Mouse (Mus musculus) forebrain, embryonic 10.5 days (tissue): ENCODE measurements around the gene Plpp4. TPM values are rescaled to one million over a fixed set of nuclear protein-coding genes. Genes with fewer than 3 reads are reported as not detected.

Source experiments
- DNase-seq: peaks from one replicate; pipeline ENCODE4 v3.0.0-alpha.2; 2017; ENCODE audit warnings: low spot score; ENCODE audit errors: extremely low spot score
- H3K27ac ChIP-seq: fragments of 300-500 bp; sonication (generic); 2 replicates; pipeline ENCODE4 v1.5.1; 2016; ENCODE audit warnings: mild to moderate bottlenecking
- H3K27me3 ChIP-seq: fragments of 300-500 bp; sonication (generic); 2 replicates; pipeline ENCODE4 v1.6.1; 2016; ENCODE audit warnings: mild to moderate bottlenecking; ENCODE audit not compliant: poor library complexity, severe bottlenecking
- H3K36me3 ChIP-seq: fragments of 300-500 bp; sonication (generic); replicated peaks from 2 replicates; pipeline ENCODE4 v1.6.1; 2016; ENCODE audit warnings: mild to moderate bottlenecking, moderate library complexity
- H3K4me1 ChIP-seq: fragments of 300-500 bp; sonication (generic); 2 replicates; pipeline ENCODE4 v1.6.1; 2016
- H3K4me3 ChIP-seq: fragments of 300-500 bp; sonication (generic); 2 replicates; pipeline ENCODE4 v1.5.1; 2016; ENCODE audit warnings: mild to moderate bottlenecking, moderate library complexity
- H3K9me3 ChIP-seq: fragments of 300-500 bp; sonication (generic); 2 replicates; pipeline ENCODE4 v1.6.1; 2016; ENCODE audit warnings: mild to moderate bottlenecking, moderate library complexity
- WGBS: fragments of 180-500 bp; shearing (Covaris S2); methylation state at CpG from one replicate; pipeline ENCODE4 v1.1.7; 2016; 5-methylcytosine and 5-hydroxymethylcytosine counted together
- polyA plus RNA-seq: library from polyadenylated mRNA; unstranded; fragments of >200 nt; fragmentation: Nextera tagmentation; extraction: Ambion mirVana; gene quantifications from 2 replicates; pipeline ENCODE4 v1.2.1, GENCODE M21; 2016

Gene Plpp4
- polyA plus RNA-seq, 1 experiment from 2014 or later = 1.4 TPM

DNA sequence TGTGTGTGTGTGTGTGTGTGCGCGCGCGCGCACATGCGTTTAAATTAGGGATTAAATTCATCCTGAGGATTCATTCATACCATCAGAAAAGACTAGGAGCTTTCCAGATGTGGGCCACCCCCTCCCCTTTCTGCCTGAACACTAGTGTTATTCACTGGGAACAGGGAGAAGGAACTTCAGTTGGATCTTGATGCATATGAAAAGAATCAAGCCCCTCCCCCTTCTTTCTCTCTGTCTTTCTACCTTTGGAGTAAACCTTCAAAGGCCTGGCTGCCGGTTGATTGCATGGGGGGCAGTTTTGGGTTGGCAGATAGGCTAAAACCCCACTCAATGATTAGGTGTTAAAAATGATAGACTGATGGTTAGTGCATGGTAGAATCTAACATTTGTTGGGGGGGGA lies 1.5 kb downstream of the Plpp4 start:
- Histone ChIP-seq H3K36me3 (no peaks in the 10 kb centered on the region), H3K27me3 (peaks cover 61% of the 10 kb centered on the region), H3K4me1 (peaks cover 24% of the 10 kb centered on the region), H3K4me3 (no peak overlapping the region), H3K9me3 (no peaks in the 10 kb centered on the region), H3K27ac (no peak overlapping the region)
- 55% methylated on average over 7 of the region's 7 CpGs for WGBS
- no peak for DNase-seq

DNA sequence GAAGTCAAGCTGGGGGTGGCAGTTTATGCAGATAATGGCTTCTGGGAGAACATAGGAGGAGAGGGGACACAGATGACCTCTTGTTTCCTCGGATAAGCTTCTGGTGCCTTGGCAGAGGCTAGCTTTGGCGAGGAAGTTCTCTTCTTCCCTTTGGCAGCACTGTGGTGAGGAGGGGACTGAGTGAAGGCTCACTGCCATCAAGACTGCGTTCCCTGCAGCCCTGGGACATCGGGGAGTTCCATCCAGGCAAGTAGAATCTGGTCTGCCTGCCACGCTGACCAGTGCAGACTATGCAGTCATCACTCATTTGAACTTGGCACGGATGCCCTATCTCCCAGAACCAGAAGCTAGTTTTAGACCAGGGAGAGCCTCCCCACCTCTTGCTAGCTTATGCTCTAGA lies 2.4 kb downstream of the Plpp4 start:
- no peak overlapping the region for H3K27ac ChIP-seq
- peaks cover 24% of the 10 kb centered on the region for H3K4me1 ChIP-seq
- H3K4me3 ChIP-seq = no peak overlapping the region
- no peaks in the 10 kb centered on the region for H3K36me3 ChIP-seq
- no peaks in the 10 kb centered on the region for H3K9me3 ChIP-seq
- H3K27me3 ChIP-seq = peaks cover 57% of the 10 kb centered on the region
- no peak for DNase-seq
- 86% methylated on average over 6 of the region's 6 CpGs for WGBS

DNA sequence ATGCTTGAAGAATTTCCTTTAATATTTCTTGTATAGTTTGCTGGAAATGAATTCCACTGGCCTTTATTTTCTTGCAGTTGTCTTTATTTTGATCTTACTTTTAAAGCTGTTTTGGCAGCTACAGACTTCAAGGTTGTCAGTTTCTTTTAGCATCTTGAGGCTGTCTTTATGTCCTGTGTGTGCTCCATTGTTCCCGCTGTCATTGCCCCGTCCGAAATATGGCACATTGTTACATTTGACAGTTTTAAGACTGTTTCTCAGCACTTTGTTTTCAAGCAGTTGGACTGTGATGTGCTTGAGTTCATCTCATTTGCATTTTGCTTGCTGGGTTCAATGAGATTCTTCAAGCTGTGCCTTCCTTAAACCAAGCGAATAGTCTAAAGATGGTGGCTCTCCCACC lies 17.0 kb downstream of the Plpp4 start:
- WGBS = 84% methylated on average over 4 of the region's 4 CpGs
- H3K27ac ChIP-seq = no peak overlapping the region
- DNase-seq = no peak

DNA sequence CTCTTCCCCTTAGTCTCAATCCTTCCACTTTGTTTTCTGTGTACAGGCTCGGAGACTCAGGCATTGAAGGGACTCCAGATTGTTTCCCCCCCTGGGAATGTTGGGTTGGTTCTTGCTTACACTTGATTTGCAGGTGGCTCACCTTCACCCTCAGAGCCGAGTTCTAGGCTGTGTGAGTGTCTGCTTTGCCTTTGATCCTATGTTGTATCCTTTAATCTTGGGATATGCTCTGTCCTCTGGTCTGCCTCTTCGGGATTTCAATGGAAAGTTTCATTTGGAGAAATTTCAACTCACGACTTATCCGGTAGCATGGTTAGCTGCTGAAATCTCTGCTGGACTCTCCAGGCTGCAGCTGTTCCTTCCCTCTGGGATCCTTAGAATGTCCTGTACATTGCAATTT lies 17.9 kb downstream of the Plpp4 start:
- WGBS = 88% methylated on average over 5 of the region's 5 CpGs
- no peak for DNase-seq
- 0 out of 2 replicates have a peak, but pooled peaks cover 2% of the 10 kb centered on the region for H3K4me1 ChIP-seq
- no peaks in the 10 kb centered on the region for H3K9me3 ChIP-seq
- no peak overlapping the region for H3K4me3 ChIP-seq
- no peak overlapping the region for H3K27ac ChIP-seq
- H3K27me3 ChIP-seq = no peaks in the 10 kb centered on the region
- H3K36me3 ChIP-seq = no peaks in the 10 kb centered on the region

More for the DNA sequence above, 17.0 kb downstream of the Plpp4 start:
- Histone ChIP-seq H3K4me1 (no peaks in the 10 kb centered on the region), H3K9me3 (no peaks in the 10 kb centered on the region), H3K4me3 (no peak overlapping the region), H3K36me3 (no peaks in the 10 kb centered on the region), H3K27me3 (no peaks in the 10 kb centered on the region)

DNA sequence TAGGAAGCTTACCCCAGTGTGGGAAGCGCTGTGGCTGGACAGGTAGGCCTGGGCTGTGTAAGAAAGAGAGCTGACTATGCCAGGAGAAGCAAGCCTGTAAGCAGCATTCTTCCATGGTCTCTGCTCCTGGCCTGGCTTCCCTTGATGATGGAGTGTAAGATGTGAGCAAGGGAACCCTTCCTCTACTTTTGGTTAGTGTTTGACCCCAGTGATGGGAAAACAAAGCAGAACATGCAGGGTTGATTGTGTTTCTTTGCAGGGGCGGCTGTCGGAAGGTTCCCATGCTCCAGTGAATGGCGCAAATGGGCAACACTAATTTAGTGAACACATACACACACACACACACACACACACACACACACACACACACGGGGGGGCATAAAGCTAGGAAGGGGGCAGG lies 20.9 kb downstream of the Plpp4 start:
- Histone ChIP-seq H3K27me3 (no peaks in the 10 kb centered on the region), H3K4me1 (0 out of 2 replicates have a peak, but pooled peaks cover 4% of the 10 kb centered on the region), H3K4me3 (no peak overlapping the region), H3K9me3 (no peaks in the 10 kb centered on the region), H3K36me3 (no peaks in the 10 kb centered on the region), H3K27ac (no peak overlapping the region)
- 90% methylated on average over 5 of the region's 5 CpGs for WGBS
- no peak for DNase-seq

DNA sequence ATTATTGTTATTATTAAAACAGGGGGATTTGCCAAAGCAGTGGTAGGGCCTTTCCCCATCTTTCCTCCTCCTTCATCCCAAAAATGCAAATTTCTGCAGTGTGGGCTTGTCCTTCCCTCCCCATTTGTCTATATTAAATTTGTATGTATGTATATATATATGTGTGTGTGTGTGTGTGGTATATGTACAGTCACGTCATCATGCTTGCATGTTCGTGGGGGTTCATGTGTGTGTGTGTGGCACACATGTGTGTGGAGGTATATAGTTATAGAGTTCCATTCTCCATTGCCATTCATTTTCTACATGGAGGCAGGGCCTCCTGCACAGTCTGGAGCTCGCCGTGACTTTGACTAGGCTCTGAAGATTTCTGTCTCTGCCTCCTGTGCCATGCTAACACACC lies 22.0 kb downstream of the Plpp4 start:
- Histone ChIP-seq H3K9me3 (no peaks in the 10 kb centered on the region), H3K27me3 (no peaks in the 10 kb centered on the region), H3K36me3 (no peaks in the 10 kb centered on the region), H3K27ac (no peak overlapping the region), H3K4me1 (0 out of 2 replicates have a peak, but pooled peaks cover 4% of the 10 kb centered on the region), H3K4me3 (no peak overlapping the region)
- WGBS = 94% methylated on average over 4 of the region's 4 CpGs
- DNase-seq = no peak

DNA sequence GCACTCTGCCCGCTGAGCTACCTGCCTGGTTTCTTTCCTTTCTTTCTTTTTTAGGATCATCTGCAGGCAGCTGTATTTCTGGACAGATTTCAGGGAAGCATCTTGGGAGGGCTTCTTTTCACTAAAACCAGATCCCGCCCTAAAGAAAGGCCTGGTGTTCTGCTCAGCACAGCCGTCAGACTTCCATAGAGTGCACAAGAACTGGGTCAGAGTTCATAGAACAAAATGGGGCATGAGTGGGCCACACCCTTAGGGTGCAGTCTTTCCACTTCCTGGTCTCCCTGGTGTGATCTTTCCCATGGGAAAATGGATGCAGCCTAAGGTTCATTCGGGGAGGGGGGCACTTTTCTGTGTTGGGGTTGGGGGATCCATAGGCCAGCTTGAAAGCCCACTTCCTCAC lies 22.4 kb downstream of the Plpp4 start:
- H3K36me3 ChIP-seq = no peaks in the 10 kb centered on the region
- DNase-seq = no peak
- no peaks in the 10 kb centered on the region for H3K9me3 ChIP-seq
- H3K4me1 ChIP-seq = 0 out of 2 replicates have a peak, but pooled peaks cover 4% of the 10 kb centered on the region
- H3K27me3 ChIP-seq = no peaks in the 10 kb centered on the region
- 76% methylated on average over 4 of the region's 4 CpGs for WGBS
- no peak overlapping the region for H3K4me3 ChIP-seq
- H3K27ac ChIP-seq = no peak overlapping the region

DNA sequence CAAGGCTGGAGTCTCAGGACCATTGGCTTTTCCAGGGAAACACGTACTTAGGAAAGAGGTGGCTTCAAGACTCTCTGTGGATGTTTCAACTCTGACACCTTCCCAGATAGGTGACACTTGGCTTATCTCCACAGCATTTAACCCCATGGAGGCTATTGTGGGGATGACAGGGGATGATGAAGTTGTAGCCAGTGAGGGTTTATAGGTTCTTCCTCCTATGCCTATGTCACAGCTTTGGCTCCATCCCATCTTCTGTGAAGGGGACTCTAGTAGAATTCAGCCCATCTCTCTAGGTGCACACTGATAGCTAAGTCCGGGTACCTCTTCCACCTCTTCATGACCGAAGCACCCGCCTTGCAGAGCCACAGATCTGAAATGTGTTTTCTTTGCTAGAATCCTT lies 25.1 kb downstream of the Plpp4 start:
- Histone ChIP-seq H3K4me1 (0 out of 2 replicates have a peak, but pooled peaks cover 4% of the 10 kb centered on the region), H3K27ac (no peak overlapping the region), H3K36me3 (no peaks in the 10 kb centered on the region), H3K9me3 (no peaks in the 10 kb centered on the region), H3K27me3 (no peaks in the 10 kb centered on the region), H3K4me3 (no peak overlapping the region)
- DNase-seq = no peak
- WGBS = 92% methylated on average over 4 of the region's 4 CpGs

DNA sequence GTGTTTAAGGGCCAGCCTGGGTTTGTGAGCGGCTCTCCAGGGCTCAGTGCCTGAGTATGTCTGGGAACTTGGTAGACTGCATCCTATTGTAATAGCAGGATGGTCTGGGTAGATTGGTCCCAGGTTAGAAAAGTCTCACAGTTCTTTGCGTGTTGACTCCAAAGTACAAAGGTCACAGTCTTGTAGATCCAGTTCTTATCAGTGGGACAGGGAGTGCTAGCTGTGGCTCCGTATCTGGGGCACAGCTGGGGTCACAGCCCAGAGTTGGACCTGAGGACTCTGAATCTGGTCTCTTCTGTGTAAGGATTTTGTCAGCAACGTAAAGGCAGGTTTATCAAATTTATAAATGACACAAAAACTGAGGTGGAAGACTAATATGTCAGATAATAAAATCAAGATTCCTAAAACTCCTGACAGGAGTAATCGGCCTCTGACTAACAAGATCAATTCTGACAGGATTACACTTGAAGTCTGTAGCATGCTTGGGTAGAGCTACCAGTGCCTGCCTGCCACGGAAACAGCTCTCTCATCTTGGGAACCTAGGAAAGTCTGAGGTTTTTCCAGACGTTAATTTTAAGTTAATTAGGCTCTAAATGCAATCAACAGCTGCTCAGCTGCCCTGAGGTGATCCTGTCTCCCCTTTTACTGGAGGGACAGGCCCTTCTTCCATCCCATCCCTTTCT lies 28.5 kb downstream of the Plpp4 start:
- H3K4me3 ChIP-seq = no peak overlapping the region
- DNase-seq = no peak
- no peak overlapping the region for H3K27ac ChIP-seq
- 70% methylated on average over 7 of the region's 7 CpGs for WGBS
- H3K9me3 ChIP-seq = no peaks in the 10 kb centered on the region
- H3K4me1 ChIP-seq = no peaks in the 10 kb centered on the region
- H3K36me3 ChIP-seq = no peaks in the 10 kb centered on the region
- no peaks in the 10 kb centered on the region for H3K27me3 ChIP-seq

DNA sequence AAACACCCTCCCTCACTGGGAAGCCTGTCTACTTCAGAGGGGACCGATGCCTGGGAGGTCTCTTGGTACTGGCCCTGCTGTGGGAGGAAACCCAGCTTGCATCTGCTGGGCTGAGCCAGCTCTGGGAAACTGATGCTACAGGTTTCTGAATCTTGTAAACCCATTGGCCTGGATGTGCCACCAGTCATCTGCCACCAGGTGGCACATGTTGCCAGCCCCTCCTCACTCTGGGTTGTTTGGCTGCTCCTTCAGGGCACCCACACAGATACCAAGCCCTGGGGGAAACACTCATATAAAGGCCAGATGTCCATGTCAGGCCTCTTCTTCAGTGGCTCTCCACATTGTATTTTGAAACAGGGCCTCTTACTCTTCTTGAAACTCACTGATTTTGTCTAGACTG lies 36.4 kb downstream of the Plpp4 start:
- H3K4me1 ChIP-seq = no peaks in the 10 kb centered on the region
- H3K36me3 ChIP-seq = no peaks in the 10 kb centered on the region
- no peak for DNase-seq
- H3K27ac ChIP-seq = no peak overlapping the region
- no peaks in the 10 kb centered on the region for H3K27me3 ChIP-seq
- H3K9me3 ChIP-seq = no peaks in the 10 kb centered on the region
- 92% methylated on average over 1 of the region's 1 CpGs for WGBS
- no peak overlapping the region for H3K4me3 ChIP-seq

DNA sequence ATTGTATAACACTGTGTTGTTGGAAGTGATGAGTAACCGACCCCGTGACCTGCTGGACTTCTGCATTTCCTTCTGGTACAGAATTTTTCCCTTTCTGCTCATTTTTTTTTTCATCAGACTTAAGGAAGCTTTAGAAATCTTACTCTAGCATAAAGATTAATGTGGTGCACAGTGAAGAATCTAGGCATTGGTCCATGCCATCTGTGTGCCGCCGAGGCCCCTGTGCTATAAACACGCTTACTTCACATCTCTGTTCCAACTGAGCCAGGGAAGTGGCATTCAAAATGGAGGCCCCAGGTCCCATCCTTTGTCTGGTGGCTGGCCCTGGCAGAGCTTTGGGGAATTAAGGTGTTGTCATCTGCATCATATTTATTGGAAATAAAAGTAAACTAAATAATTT lies 44.8 kb downstream of the Plpp4 start:
- Histone ChIP-seq H3K9me3 (no peaks in the 10 kb centered on the region), H3K27ac (no peak overlapping the region), H3K27me3 (no peaks in the 10 kb centered on the region), H3K36me3 (no peaks in the 10 kb centered on the region), H3K4me3 (no peak overlapping the region), H3K4me1 (no peaks in the 10 kb centered on the region)
- 97% methylated on average over 5 of the region's 5 CpGs for WGBS
- no peak for DNase-seq

DNA sequence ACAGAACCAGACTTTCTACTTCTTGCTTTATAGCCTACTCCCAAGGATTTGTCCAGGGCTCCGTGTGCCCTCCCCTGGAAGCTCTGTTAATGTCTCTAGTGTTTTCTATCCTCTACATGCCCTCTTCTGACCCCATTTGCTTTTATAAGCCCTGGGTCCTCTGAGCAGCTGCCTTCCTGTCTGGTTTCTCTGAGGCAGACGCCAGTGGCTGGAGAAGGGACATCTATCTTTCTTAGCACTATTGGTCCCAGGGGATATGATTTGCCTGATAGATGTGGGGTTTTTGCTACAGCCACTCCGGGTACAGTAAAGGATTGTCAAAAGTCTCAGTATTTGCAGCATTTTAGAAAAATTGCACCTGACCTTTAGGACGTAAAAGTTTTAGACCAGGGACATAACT lies 46.5 kb downstream of the Plpp4 start:
- H3K36me3 ChIP-seq = no peaks in the 10 kb centered on the region
- 81% methylated on average over 4 of the region's 4 CpGs for WGBS
- H3K27ac ChIP-seq = no peak overlapping the region
- H3K9me3 ChIP-seq = no peaks in the 10 kb centered on the region
- H3K4me3 ChIP-seq = no peak overlapping the region
- peaks cover 7% of the 10 kb centered on the region for H3K4me1 ChIP-seq
- DNase-seq = no peak
- H3K27me3 ChIP-seq = no peaks in the 10 kb centered on the region

DNA sequence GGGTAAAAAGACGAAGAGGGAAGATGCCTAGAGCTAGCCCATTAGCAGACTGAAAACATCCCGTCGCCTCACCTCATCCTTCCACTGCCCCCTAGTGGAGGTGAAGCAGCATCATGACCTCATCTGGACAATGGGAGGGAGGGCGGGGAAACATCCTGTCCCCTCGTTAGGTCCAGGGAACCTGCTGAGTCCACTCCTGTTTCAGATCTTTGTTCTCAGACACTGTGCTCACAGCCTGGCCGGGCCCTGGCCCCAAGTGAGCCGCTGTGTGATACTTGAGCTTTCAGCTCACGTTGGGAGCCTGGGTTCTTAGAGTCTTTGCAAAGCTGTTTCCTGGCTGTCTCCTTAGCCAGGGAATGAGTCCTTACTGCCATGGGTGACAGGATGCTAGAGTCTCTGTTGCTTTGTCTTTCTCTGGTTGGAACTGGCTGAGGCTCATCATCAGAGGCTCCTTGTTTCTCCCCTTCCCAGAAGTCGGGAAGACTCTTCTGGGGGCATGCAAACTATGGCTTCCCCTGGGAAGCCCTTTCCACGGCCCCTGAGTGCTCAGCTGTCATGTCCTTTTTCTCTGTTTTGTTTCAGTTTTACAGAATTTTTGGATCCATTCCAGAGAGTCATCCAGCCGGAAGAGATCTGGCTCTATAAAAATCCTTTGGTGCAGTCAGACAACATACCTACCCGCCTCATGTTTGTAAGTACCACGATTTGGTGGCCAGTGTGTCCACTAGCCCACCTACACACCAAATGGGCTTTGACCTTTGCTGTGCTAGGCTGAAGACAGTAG lies 50.4 kb downstream of the Plpp4 start:
- H3K27me3 ChIP-seq = no peaks in the 10 kb centered on the region
- peak overlapping the region; percentile 75 for H3K27ac ChIP-seq
- WGBS = 30% methylated on average over 13 of the region's 13 CpGs
- H3K36me3 ChIP-seq = no peaks in the 10 kb centered on the region
- no peaks in the 10 kb centered on the region for H3K9me3 ChIP-seq
- peaks cover 7% of the 10 kb centered on the region for H3K4me1 ChIP-seq
- DNase-seq = peak; percentile 49
- no peak overlapping the region; the same call in 1 of the 2 replicates for H3K4me3 ChIP-seq
